Mouse (Mus musculus): ENCODE data around the gene Frrs1. TPM values are rescaled to one million over a fixed set of nuclear protein-coding genes. Genes with fewer than 3 reads are reported as not detected.

Gene Frrs1
- polyA plus RNA-seq, 2 experiments, result 20.5 to 30.5 TPM

- Histone ChIP-seq H3K4me3 (ENCODE audit: insufficient read depth in 1 of 2, low read depth in 2 of 2, low read length in 2 of 2) (no peak overlapping the region), H3K9me3 (ENCODE audit: control insufficient read depth, low read length) (no peaks in the 10 kb centered on the region), H3K27ac (no peak overlapping the region), H3K4me1 (replicated peaks; ENCODE audit: control insufficient read depth in 2 of 2, insufficient read depth in 2 of 2, low read length in 1 of 2) (no peaks in the 10 kb centered on the region), H3K27me3 (ENCODE audit: control insufficient read depth, insufficient read depth, low read length) (no peaks in the 10 kb centered on the region), H3K36me3 (replicated peaks; ENCODE audit: control insufficient read depth, insufficient read depth, low read depth) (no peaks in the 10 kb centered on the region), H3K9ac (replicated peaks) (no peak overlapping the region), H3K4me2 (ENCODE audit: low read depth) (no peak overlapping the region)
- no peak for DNase-seq (ENCODE audit: low read depth in 3 of 3, low spot score in 3 of 3)
- TF ChIP-seq EP300 (IDR thresholded peaks at IDR 0.05; ENCODE audit: low read depth) (no peak), CTCF (IDR thresholded peaks at IDR 0.05; ENCODE audit: low read depth) (no peak)
- WGBS (ENCODE audit: insufficient replicate concordance), result 52% methylated on average over 1 of the region's 1 CpGs
- ATAC-seq (ENCODE audit: insufficient read depth), result no peak
Observed at GRCm38 (mm10) chr3:116933158-116933557, 73.9 kb downstream of the Frrs1 start.

GRCm38 (mm10) chr3:116936934-116937691 is 77.8 kb downstream of the Frrs1 start:
- H3K27ac ChIP-seq, result no peak overlapping the region
- no peaks in the 10 kb centered on the region for H3K9me3 ChIP-seq (ENCODE audit: control insufficient read depth, low read length)
- TF ChIP-seq CTCF (IDR thresholded peaks at IDR 0.05; ENCODE audit: low read depth), result no peak
- no peak for TF ChIP-seq EP300 (IDR thresholded peaks at IDR 0.05; ENCODE audit: low read depth)
- H3K36me3 ChIP-seq (replicated peaks; ENCODE audit: control insufficient read depth, insufficient read depth, low read depth), result no peaks in the 10 kb centered on the region
- no peak for DNase-seq (ENCODE audit: low read depth in 3 of 3, low spot score in 3 of 3)
- H3K9ac ChIP-seq (replicated peaks), result no peak overlapping the region
- ATAC-seq (ENCODE audit: insufficient read depth), result no peak
- H3K4me3 ChIP-seq (ENCODE audit: insufficient read depth in 1 of 2, low read depth in 2 of 2, low read length in 2 of 2), result no peak overlapping the region
- WGBS (ENCODE audit: insufficient replicate concordance), result 58% methylated on average over 4 of the region's 4 CpGs
- H3K27me3 ChIP-seq (ENCODE audit: control insufficient read depth, insufficient read depth, low read length), result no peaks in the 10 kb centered on the region
- H3K4me1 ChIP-seq (replicated peaks; ENCODE audit: control insufficient read depth in 2 of 2, insufficient read depth in 2 of 2, low read length in 1 of 2), result no peaks in the 10 kb centered on the region
- H3K4me2 ChIP-seq (ENCODE audit: low read depth), result no peak overlapping the region

- no peak for DNase-seq (ENCODE audit: low read depth in 3 of 3, low spot score in 3 of 3)
- Histone ChIP-seq H3K9me3 (ENCODE audit: control insufficient read depth, low read length) (no peaks in the 10 kb centered on the region), H3K4me1 (replicated peaks; ENCODE audit: control insufficient read depth in 2 of 2, insufficient read depth in 2 of 2, low read length in 1 of 2) (no peaks in the 10 kb centered on the region), H3K36me3 (replicated peaks; ENCODE audit: control insufficient read depth, insufficient read depth, low read depth) (no peaks in the 10 kb centered on the region), H3K4me3 (ENCODE audit: insufficient read depth in 1 of 2, low read depth in 2 of 2, low read length in 2 of 2) (no peak overlapping the region), H3K4me2 (ENCODE audit: low read depth) (no peak overlapping the region), H3K27ac (no peak overlapping the region), H3K27me3 (ENCODE audit: control insufficient read depth, insufficient read depth, low read length) (no peaks in the 10 kb centered on the region), H3K9ac (replicated peaks) (no peak overlapping the region)
- TF ChIP-seq EP300 (IDR thresholded peaks at IDR 0.05; ENCODE audit: low read depth), result no peak
- no peak for TF ChIP-seq CTCF (IDR thresholded peaks at IDR 0.05; ENCODE audit: low read depth)
- WGBS (ENCODE audit: insufficient replicate concordance), result 62% methylated on average over 10 of the region's 10 CpGs
- ATAC-seq (ENCODE audit: insufficient read depth), result no peak
Observed at GRCm38 (mm10) chr3:116940804-116941558, 81.7 kb downstream of the Frrs1 start.

GRCm38 (mm10) chr3:116941559-116942117 is 82.4 kb downstream of the Frrs1 start:
- no peak overlapping the region for H3K4me3 ChIP-seq (ENCODE audit: insufficient read depth in 1 of 2, low read depth in 2 of 2, low read length in 2 of 2)
- H3K4me1 ChIP-seq (replicated peaks; ENCODE audit: control insufficient read depth in 2 of 2, insufficient read depth in 2 of 2, low read length in 1 of 2), result no peaks in the 10 kb centered on the region
- no peak overlapping the region for H3K4me2 ChIP-seq (ENCODE audit: low read depth)
- no peak overlapping the region for H3K9ac ChIP-seq (replicated peaks)
- WGBS (ENCODE audit: insufficient replicate concordance), result 76% methylated on average over 1 of the region's 1 CpGs
- H3K27me3 ChIP-seq (ENCODE audit: control insufficient read depth, insufficient read depth, low read length), result no peaks in the 10 kb centered on the region
- TF ChIP-seq EP300 (IDR thresholded peaks at IDR 0.05; ENCODE audit: low read depth), result no peak
- no peak for TF ChIP-seq CTCF (IDR thresholded peaks at IDR 0.05; ENCODE audit: low read depth)
- H3K9me3 ChIP-seq (ENCODE audit: control insufficient read depth, low read length), result no peaks in the 10 kb centered on the region
- no peak for ATAC-seq (ENCODE audit: insufficient read depth)
- no peak for DNase-seq (ENCODE audit: low read depth in 3 of 3, low spot score in 3 of 3)
- no peak overlapping the region for H3K27ac ChIP-seq
- H3K36me3 ChIP-seq (replicated peaks; ENCODE audit: control insufficient read depth, insufficient read depth, low read depth), result no peaks in the 10 kb centered on the region

GRCm38 (mm10) chr3:116942751-116943150 is 83.5 kb downstream of the Frrs1 start:
- WGBS (ENCODE audit: insufficient replicate concordance), result 61% methylated on average over 6 of the region's 6 CpGs
- no peak overlapping the region for H3K27ac ChIP-seq
- no peak overlapping the region for H3K4me2 ChIP-seq (ENCODE audit: low read depth)
- TF ChIP-seq EP300 (IDR thresholded peaks at IDR 0.05; ENCODE audit: low read depth) (no peak), CTCF (IDR thresholded peaks at IDR 0.05; ENCODE audit: low read depth) (no peak)
- H3K4me3 ChIP-seq (ENCODE audit: insufficient read depth in 1 of 2, low read depth in 2 of 2, low read length in 2 of 2), result no peak overlapping the region
- no peaks in the 10 kb centered on the region for H3K4me1 ChIP-seq (replicated peaks; ENCODE audit: control insufficient read depth in 2 of 2, insufficient read depth in 2 of 2, low read length in 1 of 2)
- H3K9ac ChIP-seq (replicated peaks), result no peak overlapping the region
- no peaks in the 10 kb centered on the region for H3K27me3 ChIP-seq (ENCODE audit: control insufficient read depth, insufficient read depth, low read length)
- DNase-seq (ENCODE audit: low read depth in 3 of 3, low spot score in 3 of 3) (no peak), ATAC-seq (ENCODE audit: insufficient read depth) (no peak)
- no peaks in the 10 kb centered on the region for H3K9me3 ChIP-seq (ENCODE audit: control insufficient read depth, low read length)
- H3K36me3 ChIP-seq (replicated peaks; ENCODE audit: control insufficient read depth, insufficient read depth, low read depth), result no peaks in the 10 kb centered on the region

Measured in liver, embryonic 14.5 days (tissue).